Mouse (Mus musculus) inflammation-experienced regulatory T-cells, adult 16 weeks (primary cell): ENCODE results near the gene Vmn2r104. TPM values are rescaled to one million over a fixed set of nuclear protein-coding genes. Genes with fewer than 3 reads are reported as not detected.

Experiments
- polyA plus RNA-seq: library from polyadenylated mRNA; unstranded; fragments of 100-300 nt; shearing (Covaris generic); gene quantifications from one replicate; pipeline ENCODE4 v1.2.1, GENCODE M21; 2017

The Vmn2r104 gene
- polyA plus RNA-seq: not detected

GRCm38 (mm10) chr17:20048236-20048635, at the start of gene Vmn2r104:
Gene Vmn2r104, minus strand, starts transcription at chr17:20048336.

Other genes starting within 250 kb of the Vmn2r104 start
- not detected for gene Fpr-rs7, start 65.9 kb upstream of the Vmn2r104 start, polyA plus RNA-seq
- not detected for gene Fpr-rs6, start 134.8 kb upstream of the Vmn2r104 start, polyA plus RNA-seq
- gene Vmn2r105, start 186.7 kb upstream of the Vmn2r104 start, polyA plus RNA-seq: not detected
- not detected for gene Vmn2r106, start 237.2 kb upstream of the Vmn2r104 start, polyA plus RNA-seq